16 mouse cellular contexts compared by ENCODE assay signal in the genomic region with DNA sequence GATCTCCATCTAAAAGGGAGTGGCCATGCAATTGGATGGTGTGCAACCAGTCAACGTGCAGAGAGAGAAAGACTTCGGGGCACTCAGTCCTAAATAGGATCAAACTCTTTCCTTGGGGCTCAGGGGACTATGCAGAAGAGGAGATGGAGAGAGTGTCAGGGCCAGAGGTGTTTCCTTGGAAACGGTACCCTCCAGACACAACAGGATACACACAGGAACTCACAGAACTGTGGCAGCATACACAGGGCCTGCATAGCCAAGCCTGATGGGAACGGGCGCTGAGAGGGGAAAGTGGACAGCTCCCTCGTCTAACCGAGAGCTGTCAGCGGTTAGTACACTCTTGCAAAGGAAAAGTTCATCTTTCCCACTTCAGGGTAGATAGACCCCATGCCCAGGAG. TPM values are rescaled to one million over a fixed set of nuclear protein-coding genes. Genes with fewer than 3 reads are reported as not detected.
DNase-seq lines count a peak whose midpoint lies in the region; ATAC-seq and TF ChIP-seq lines count a peak whose summit lies in the region.
"Had no signal": no experiment of that assay in that cellular context is flagged by ENCODE, and none has a peak within 500 bp of the region (broad histone marks: within the 10 kb centered on the region; RNA-seq: fewer than 3 reads in every experiment).

No protein-coding gene starts in this region.

- no peak for TF ChIP-seq POLR2A in liver, adult 2 months (IDR thresholded peaks at IDR 0.05; ENCODE audit: extremely low read depth, insufficient read depth, low read length)

- no peak overlapping the region for H3K4me3 ChIP-seq in heart, postnatal 0 days (ENCODE audit: low read depth, low read length)
- H3K4me3 ChIP-seq in liver, adult 2 months (ENCODE audit: insufficient read depth, low read depth, low read length): no peak overlapping the region
- H3K4me3 ChIP-seq: embryonic facial prominence, embryonic 10.5 days; erythroblast, embryonic 14.5 days; heart, embryonic 12.5 days; midbrain, embryonic 15.5 days had no signal

- TF ChIP-seq CTCF in heart, postnatal 0 days (IDR thresholded peaks at IDR 0.05; ENCODE audit: low read depth): no peak
- no peak for TF ChIP-seq CTCF in liver, adult 2 months (IDR thresholded peaks at IDR 0.05; ENCODE audit: low read depth, low read length)

- peaks cover 5% of the 10 kb centered on the region; the same call in 1 of the 2 replicates for H3K4me1 ChIP-seq in heart, postnatal 0 days (ENCODE audit: control insufficient read depth, insufficient read depth)
- peaks cover 54% of the 10 kb centered on the region for H3K4me1 ChIP-seq in liver, adult 2 months (ENCODE audit: control insufficient read depth, insufficient read depth, low read length)
- H3K4me1 ChIP-seq: midbrain, embryonic 15.5 days had no signal

- H3K79me2 ChIP-seq in liver, adult 2 months (ENCODE audit: control insufficient read depth, insufficient read depth, low read length): peaks cover 50% of the 10 kb centered on the region

- DNase-seq in heart, postnatal 0 days (ENCODE audit: low spot score): no peak
- DNase-seq in heart, postnatal 36 days: no peak
- no peak for DNase-seq in liver, adult 2 months (ENCODE audit: extremely low read depth, low read depth, low spot score)
- no peak for DNase-seq in liver
- no peak for DNase-seq in adrenal gland, postnatal 14 days
- DNase-seq in heart, adult 18-20 months: no peak
- DNase-seq: adrenal gland, adult 8-10 months; B cell, adult 2 months; cerebellum, adult 9-10 months had no signal

- 0 out of 2 replicates have a peak overlapping the region, but pooled peaks have one; percentile 15 for H3K27ac ChIP-seq in heart, postnatal 0 days (ENCODE audit: low read depth)
- peak overlapping the region; percentile 82 for H3K27ac ChIP-seq in liver, adult 2 months (replicated peaks; ENCODE audit: insufficient read depth, low read depth, low read length)
- H3K27ac ChIP-seq: embryonic facial prominence, embryonic 10.5 days; midbrain, embryonic 15.5 days had no signal

- H3K4me2 ChIP-seq in heart, postnatal 0 days (ENCODE audit: low read depth, low read length): no peak overlapping the region
- H3K4me2 ChIP-seq: heart, embryonic 12.5 days; midbrain, embryonic 15.5 days had no signal

- H3K9ac ChIP-seq in heart, postnatal 0 days (replicated peaks; ENCODE audit: low read depth, low read length): no peak overlapping the region
- peak overlapping the region; percentile 5; the same call in 1 of the 2 replicates for H3K9ac ChIP-seq in liver, adult 2 months (ENCODE audit: low read depth, low read length)
- H3K9ac ChIP-seq: heart, embryonic 12.5 days; midbrain, embryonic 15.5 days had no signal

- no peaks in the 10 kb centered on the region for H3K36me3 ChIP-seq in heart, postnatal 0 days (replicated peaks; ENCODE audit: control insufficient read depth, insufficient read depth, low read length)
- H3K36me3 ChIP-seq in liver, adult 2 months (ENCODE audit: control insufficient read depth, insufficient read depth, low read length): no peaks in the 10 kb centered on the region
- H3K36me3 ChIP-seq: embryonic facial prominence, embryonic 10.5 days; heart, embryonic 12.5 days; midbrain, embryonic 15.5 days had no signal

- WGBS in heart, postnatal 0 days: 46% methylated on average over 8 of the region's 8 CpGs
- 32% methylated on average over 8 of the region's 8 CpGs for WGBS in liver, adult 2 months

- peaks cover 9% of the 10 kb centered on the region; the same call in 1 of the 2 replicates for H3K27me3 ChIP-seq in heart, postnatal 0 days (ENCODE audit: control insufficient read depth, insufficient read depth, low read length)
- no peaks in the 10 kb centered on the region for H3K27me3 ChIP-seq in liver, adult 2 months (ENCODE audit: control insufficient read depth, insufficient read depth, low read length)
- H3K27me3 ChIP-seq: midbrain, embryonic 15.5 days had no signal

- TF ChIP-seq EP300 in heart, postnatal 0 days (IDR thresholded peaks at IDR 0.05; ENCODE audit: low read depth): no peak

- intact Hi-C loops in heart, postnatal 36 days (cut with DNase I): no loop called here

- H3K9me3 ChIP-seq in heart, postnatal 0 days (replicated peaks; ENCODE audit: control insufficient read depth, low read length): no peaks in the 10 kb centered on the region
- H3K9me3 ChIP-seq: embryonic facial prominence, embryonic 10.5 days; heart, embryonic 12.5 days; midbrain, embryonic 15.5 days had no signal

- no peak for ATAC-seq in heart, postnatal 0 days (ENCODE audit: insufficient read depth, low read depth)
- peak; percentile 59 for ATAC-seq in CD4-positive, CD25-positive, alpha-beta regulatory T cell, adult 4 months
- peak; percentile 53 for ATAC-seq in inflammation-experienced regulatory T-cells, adult 6 months
- ATAC-seq: forebrain, embryonic 16.5 days; midbrain, embryonic 15.5 days had no signal

RNA-seq across cellular contexts. Expression of a gene that starts 13.5 kb away (rescaled TPM):
- 2.0 and 3.1 TPM in 2 replicates for total RNA-seq in heart, postnatal 0 days (2014; rRNA removed; ENCODE audit: low replicate concordance)
- polyA plus RNA-seq in heart, postnatal 0 days (2015; fragmentation: Nextera tagmentation; extraction: Ambion mirVana): 0.92 and 1.1 TPM in 2 replicates
- total RNA-seq in heart, postnatal 36 days (2021): 1 to 10 TPM; 4.3 to 7.5 TPM
- 15.4 and 19.7 TPM in 2 replicates for total RNA-seq in liver, adult 2 months (2014; rRNA removed)
- polyA plus RNA-seq in liver, adult 2 months (2012; rRNA removed): 10.1 and 10.5 TPM in 2 replicates
- polyA plus RNA-seq in CD4-positive, CD25-positive, alpha-beta regulatory T cell, adult 4 months (2017; shearing (Covaris generic)): 10 to 100 TPM; 18.3 to 20.4 TPM
- 10 to 100 TPM in 2 of 3 experiments, 1 to 10 TPM in 1; 4.6 to 23.5 (median 19.0) TPM for polyA plus RNA-seq in inflammation-experienced regulatory T-cells, adult 6 months (2017; shearing (Covaris generic))
- 11.3 and 11.5 TPM in 2 replicates for total RNA-seq in adrenal gland, postnatal 14 days (2021)
- 1 to 10 TPM; 4.2 to 5.6 TPM for total RNA-seq in heart, adult 18-20 months (2021)
